Mouse (Mus musculus): ENCODE measurements around the gene Taco1. TPM values are rescaled to one million over a fixed set of nuclear protein-coding genes. Genes with fewer than 3 reads are reported as not detected.
"Not testable (repeated sequence)": the region's sequence is repeated elsewhere in the genome, so short reads cannot be mapped to it uniquely, and the experiment has no call there.

Taco1 gene
- polyA plus RNA-seq, 1 experiment from 2014 or later: 9.7 TPM

DNA sequence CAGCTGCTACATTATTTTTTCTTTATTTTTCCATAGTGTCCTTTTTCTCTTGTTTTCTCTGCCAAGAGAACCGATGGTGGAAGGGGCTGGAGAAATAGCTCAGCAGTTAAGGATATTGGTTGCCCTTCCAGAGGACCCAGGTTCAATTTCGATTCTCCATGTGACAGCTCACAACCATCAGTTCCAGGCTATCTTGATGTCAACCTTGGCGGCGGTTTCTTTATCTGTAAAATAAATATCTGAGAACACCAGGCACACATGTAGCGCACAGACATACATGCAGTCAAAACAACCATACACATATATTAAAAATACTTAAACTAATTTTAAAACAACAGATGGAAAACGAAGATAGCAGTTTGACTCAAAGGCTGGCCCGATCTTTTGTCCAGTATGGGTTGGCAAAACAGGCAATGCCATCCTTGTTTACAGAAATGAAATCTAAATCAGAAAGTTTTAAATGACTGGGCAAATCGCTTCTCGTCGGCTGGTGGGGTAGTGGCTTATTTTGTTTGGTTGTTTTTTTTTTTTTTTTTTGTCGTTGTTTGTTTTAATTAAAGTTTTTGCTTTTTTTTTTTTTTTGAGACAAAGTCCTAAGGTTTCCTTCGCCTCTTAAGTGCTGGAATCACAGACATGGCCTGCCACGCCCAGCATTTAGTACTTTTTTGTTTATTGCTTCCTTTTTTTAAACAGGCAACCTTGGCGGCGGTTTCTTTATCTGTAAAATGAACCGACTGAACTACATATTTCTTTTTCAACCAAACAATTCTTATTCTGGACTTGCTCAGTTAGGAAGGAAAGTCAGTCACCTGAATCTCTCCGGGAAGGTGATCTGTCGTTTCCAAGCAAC is 563 bp upstream of the Taco1 start:
- Histone ChIP-seq H3K27ac (no peak overlapping the region), H3K27me3 (no peaks in the 10 kb centered on the region), H3K36me3 (peaks cover 7% of the 10 kb centered on the region), H3K9ac (peak overlapping the region; percentile 91; the same call in 1 of the 2 replicates), H3K4me3 (peak overlapping the region; percentile 90), H3K4me2 (replicated peaks) (peak overlapping the region; percentile 76), H3K4me1 (peaks cover 10% of the 10 kb centered on the region), H3K9me3 (no peaks in the 10 kb centered on the region)
- 44% methylated on average over 18 of the region's 18 CpGs for WGBS
- 0 out of 2 replicates have a peak, but pooled peaks have one; percentile 17 for ATAC-seq (ENCODE audit: low FRiP score, low read depth)

DNA sequence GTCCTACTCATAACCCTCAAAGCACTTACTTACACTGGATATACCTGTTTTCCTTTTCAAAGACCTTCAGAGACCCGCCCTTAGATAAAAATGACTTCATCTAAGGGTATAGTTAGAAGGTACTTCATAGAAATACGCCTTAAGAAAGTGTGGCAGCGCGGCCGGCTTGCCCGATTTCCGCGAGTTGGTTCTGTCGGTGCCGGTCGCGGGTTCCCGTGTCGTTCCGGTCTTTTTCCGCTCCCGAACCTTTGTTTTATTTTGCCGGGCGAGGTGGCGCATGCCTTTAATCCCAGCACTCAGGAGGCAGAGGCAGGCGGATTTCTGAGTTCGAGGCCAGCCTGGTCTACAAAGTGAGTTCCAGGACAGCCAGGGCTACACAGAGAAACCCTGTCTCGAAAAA is 755 bp downstream of the Taco1 start:
- H3K9ac ChIP-seq: peak overlapping the region; percentile 91
- not testable (repeated sequence) for H3K9me3 ChIP-seq; H3K27ac ChIP-seq; ATAC-seq (ENCODE audit: low FRiP score, low read depth); H3K27me3 ChIP-seq
- H3K4me2 ChIP-seq (replicated peaks): peak overlapping the region; percentile 76
- WGBS: 18% methylated on average over 23 of the region's 23 CpGs
- H3K36me3 ChIP-seq: peaks cover 17% of the 10 kb centered on the region
- H3K4me1 ChIP-seq: peaks cover 10% of the 10 kb centered on the region
- H3K4me3 ChIP-seq: peak overlapping the region; percentile 90

DNA sequence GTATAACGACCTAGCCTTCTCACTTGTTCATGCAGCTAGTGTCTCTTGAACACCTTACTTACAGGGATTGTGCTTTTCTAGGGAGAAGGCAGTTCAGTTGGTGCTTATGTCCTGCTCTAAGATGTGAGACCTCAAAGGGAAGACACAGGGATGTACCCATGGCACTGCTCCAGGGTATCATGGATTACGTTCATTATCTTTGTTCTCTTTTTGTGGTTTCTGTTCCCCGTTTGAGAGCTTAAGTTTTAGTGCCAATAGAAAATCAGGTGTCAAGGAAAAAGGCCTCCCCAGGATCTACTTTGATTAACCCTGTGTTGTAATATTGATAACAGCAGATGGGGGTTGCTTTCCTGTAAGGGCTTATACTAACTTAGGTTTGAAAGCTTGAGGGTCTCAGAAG is 7.9 kb downstream of the Taco1 start:
- 76% methylated on average over 3 of the region's 3 CpGs for WGBS

DNA sequence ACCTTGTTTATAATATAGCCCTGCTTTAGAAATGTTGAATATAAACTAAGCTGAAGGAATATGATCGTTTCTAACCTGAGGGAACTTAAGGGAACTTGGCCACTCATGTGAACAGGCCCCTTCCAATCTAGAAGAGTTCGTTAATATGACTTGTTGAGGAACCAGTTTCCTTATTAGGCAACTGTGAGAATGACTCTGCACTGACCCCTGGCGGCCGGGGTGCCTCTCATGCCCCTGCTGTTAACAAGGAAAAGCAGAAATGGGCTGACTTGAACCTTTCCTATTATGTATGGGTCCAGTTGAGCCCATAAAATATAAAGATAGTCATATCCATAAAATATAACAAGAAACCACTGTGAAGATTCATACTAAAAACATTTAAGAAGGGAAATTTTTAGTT is 10.5 kb downstream of the Taco1 start:
- H3K9me3 ChIP-seq: no peaks in the 10 kb centered on the region
- H3K27me3 ChIP-seq: no peaks in the 10 kb centered on the region
- H3K4me1 ChIP-seq: no peaks in the 10 kb centered on the region
- H3K9ac ChIP-seq: no peak overlapping the region
- H3K4me3 ChIP-seq: no peak overlapping the region
- WGBS: 5% methylated on average over 4 of the region's 4 CpGs
- ATAC-seq (ENCODE audit: low FRiP score, low read depth): no peak
- no peak overlapping the region for H3K27ac ChIP-seq
- H3K36me3 ChIP-seq: peaks cover 28% of the 10 kb centered on the region
- H3K4me2 ChIP-seq (replicated peaks): no peak overlapping the region

More for the DNA sequence above, 7.9 kb downstream of the Taco1 start:
- Histone ChIP-seq H3K27ac (no peak overlapping the region), H3K4me1 (no peaks in the 10 kb centered on the region), H3K27me3 (no peaks in the 10 kb centered on the region), H3K36me3 (peaks cover 42% of the 10 kb centered on the region), H3K9me3 (no peaks in the 10 kb centered on the region), H3K4me3 (no peak overlapping the region), H3K4me2 (replicated peaks) (no peak overlapping the region), H3K9ac (no peak overlapping the region)
- no peak for ATAC-seq (ENCODE audit: low FRiP score, low read depth)

DNA sequence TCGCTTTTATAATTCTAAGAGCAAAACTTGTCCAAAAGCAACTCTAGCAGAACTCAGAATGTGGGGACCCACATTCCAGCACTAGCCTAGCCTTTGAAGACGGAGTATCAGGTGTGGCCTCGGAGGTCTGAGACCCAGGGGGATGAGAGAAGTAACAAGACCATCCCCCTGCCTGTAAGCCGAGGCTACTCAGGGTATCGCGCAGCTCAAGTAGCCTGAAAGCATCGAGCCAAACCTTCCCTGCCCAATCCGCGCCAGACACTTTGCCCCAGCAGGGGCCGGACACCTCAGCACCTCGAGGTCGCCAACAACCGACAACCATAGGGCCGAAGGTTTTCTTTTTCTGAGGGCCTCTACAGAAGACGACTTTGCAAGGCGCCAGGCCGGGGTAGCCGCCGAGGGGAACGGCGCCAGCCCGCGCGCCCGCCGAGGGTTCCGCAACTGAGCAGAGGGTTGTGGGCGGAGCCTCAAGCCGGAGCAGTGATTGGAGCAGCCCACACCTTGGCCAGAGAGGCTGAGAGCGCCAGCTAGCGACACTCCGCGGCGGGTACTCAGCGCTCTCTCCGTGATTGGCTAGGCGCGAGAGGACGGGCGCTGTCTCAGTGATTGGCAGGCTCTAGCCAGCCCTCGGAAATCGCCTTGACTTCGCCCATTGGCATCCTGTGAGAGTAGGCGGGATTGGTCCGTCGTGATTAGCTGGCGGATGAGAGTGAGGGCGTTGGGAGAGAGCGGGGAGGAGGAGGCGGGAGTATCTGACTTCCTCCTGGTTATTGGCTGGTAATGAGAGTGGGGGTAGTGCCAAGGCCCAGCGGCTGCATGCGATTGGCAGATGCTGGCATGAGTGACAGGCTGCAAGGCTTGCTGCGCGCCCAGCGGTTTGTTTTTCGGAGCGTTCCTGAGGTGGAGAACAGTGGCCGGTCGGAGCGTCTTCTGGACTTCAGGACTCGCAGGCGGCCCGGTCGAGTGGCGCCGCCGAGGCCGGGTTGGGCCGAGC is 18.1 kb downstream of the Taco1 start, which contains the start of gene Map3k3:
Gene Map3k3 (plus strand): TSS at position 906 of the 994 bp plus-strand sequence.
- Histone ChIP-seq H3K9ac (peak within 1 kb of the TSS; percentile 94), H3K4me2 (replicated peaks) (peak within 1 kb of the TSS; percentile 74), H3K36me3 (no peaks in the 10 kb centered on the region), H3K27me3 (no peaks in the 10 kb centered on the region), H3K4me3 (peak within 1 kb of the TSS; percentile 96), H3K9me3 (no peaks in the 10 kb centered on the region), H3K4me1 (peaks cover 16% of the 10 kb centered on the region), H3K27ac (peak within 1 kb of the TSS; percentile 98)
- WGBS: under 1% methylated on average over 69 of the region's 69 CpGs
- peak; percentile 99 for ATAC-seq (ENCODE audit: low FRiP score, low read depth)

DNA sequence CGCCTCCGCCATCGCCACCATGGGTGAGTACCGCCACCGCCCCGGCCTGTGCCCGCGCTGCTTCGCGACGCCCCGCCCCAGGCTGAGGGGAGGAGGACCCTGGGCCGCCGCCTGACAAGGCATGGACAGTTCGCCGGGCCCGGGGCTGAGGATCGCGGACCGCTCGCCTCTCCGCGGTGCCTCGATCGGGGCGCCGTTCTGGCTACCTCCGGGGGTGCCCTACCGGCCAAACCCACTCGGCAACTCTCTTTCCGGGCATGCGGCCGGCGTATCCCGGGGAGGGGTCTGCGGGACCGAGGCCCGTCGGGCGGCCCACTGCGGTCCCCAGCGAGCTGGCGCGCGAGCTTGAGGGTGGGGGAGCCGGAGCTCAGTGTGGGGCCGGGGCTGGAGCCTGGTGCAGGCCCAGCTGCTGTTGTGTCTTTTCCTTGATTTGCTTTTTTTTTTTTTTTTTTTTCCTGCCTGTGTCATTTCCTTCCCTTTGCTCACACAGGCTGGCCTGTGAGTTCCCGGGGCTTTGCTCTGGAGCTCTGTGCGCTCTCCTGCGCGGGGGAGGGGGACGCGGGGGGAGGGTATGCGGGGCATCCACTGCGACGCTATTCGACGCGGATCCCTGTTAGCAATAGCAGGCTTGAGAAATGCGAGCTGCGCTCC is 19.2 kb downstream of the Taco1 start:
- no peaks in the 10 kb centered on the region for H3K9me3 ChIP-seq
- peak overlapping the region; percentile 96 for H3K4me3 ChIP-seq
- peaks cover 16% of the 10 kb centered on the region for H3K4me1 ChIP-seq
- WGBS: under 1% methylated on average over 57 of the region's 61 CpGs
- peak; percentile 62 for ATAC-seq (ENCODE audit: low FRiP score, low read depth)
- H3K9ac ChIP-seq: peak overlapping the region; percentile 94
- peak overlapping the region; percentile 64 for H3K4me2 ChIP-seq (replicated peaks)
- no peaks in the 10 kb centered on the region for H3K36me3 ChIP-seq
- H3K27me3 ChIP-seq: no peaks in the 10 kb centered on the region
- peak overlapping the region; percentile 98 for H3K27ac ChIP-seq

DNA sequence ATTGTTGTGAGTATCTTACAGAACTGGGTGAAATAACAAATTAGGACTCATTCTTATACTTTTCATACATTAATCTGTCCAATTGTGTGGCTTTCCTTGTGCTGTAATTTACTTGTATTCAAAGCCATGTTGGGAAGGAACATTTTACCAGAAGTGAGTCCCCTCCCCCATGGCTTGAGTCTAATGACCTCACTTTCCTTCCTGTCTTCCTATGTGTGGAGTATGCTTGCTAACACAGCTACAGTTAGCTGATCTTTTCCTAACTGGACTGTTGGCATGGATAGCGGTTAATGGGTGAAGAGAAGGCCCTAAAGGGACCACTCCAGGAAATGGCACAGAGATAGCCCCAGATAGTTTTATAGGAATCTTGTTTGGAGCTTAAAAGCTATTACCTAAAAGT is 32.4 kb downstream of the Taco1 start:
- Histone ChIP-seq H3K27me3 (no peaks in the 10 kb centered on the region), H3K36me3 (peaks cover 19% of the 10 kb centered on the region), H3K4me1 (no peaks in the 10 kb centered on the region), H3K4me2 (replicated peaks) (no peak overlapping the region), H3K9me3 (no peaks in the 10 kb centered on the region), H3K9ac (no peak overlapping the region), H3K4me3 (no peak overlapping the region), H3K27ac (no peak overlapping the region)
- WGBS: 86% methylated on average over 1 of the region's 1 CpGs
- ATAC-seq (ENCODE audit: low FRiP score, low read depth): no peak

DNA sequence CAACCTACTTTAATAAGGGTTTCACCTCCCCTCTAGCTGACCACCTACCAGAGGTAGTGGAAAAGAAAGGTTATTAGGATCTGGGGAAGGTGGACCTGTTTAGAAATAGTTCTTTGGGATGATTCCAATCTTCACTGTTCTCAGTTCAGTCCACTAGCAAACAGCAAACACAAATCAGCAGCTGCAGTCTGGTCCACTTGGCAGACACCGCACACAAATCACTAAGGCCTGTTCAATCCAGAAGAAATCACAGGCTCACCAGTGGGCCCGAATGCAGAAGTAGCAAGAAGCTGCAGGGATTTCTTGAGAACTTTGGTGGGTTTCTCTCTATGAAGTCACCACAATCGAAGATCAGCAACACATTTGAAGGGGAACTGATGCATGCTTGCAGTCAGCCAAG is 37.0 kb downstream of the Taco1 start:
- Histone ChIP-seq H3K36me3 (peaks cover 24% of the 10 kb centered on the region), H3K4me3 (no peak overlapping the region), H3K4me1 (peaks cover 4% of the 10 kb centered on the region; the same call in 1 of the 2 replicates), H3K9me3 (no peaks in the 10 kb centered on the region), H3K27ac (no peak overlapping the region), H3K27me3 (no peaks in the 10 kb centered on the region), H3K4me2 (replicated peaks) (no peak overlapping the region), H3K9ac (no peak overlapping the region)
- no peak for ATAC-seq (ENCODE audit: low FRiP score, low read depth)
- 88% methylated on average over 3 of the region's 3 CpGs for WGBS

DNA sequence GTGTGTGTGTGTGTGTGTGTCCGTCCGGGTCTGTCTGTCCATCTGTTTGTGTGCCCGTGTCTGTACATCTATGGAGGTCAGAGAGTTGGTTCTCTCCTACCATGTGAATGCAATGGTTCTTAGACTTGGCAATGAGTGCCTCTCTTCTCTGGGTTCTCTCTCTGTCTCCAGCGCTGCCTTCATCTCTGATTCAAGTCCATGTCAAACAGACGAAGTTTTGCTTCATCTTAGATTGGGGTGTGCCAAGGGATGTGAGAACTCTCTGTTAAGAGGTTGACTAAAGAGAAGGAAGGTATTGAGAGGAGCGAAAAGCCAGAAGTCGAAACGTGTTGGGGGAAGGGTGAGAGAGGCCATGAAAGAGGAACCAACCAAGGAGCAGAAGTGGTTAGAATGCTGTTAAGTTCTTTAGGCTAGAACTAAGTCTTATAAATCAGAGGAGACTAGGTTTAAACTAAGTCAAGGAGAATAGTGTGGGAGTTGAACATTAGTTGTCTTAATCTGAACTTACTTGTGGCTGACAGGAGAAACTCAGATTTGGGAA is 40.3 kb downstream of the Taco1 start:
- Histone ChIP-seq H3K4me1 (peaks cover 4% of the 10 kb centered on the region; the same call in 1 of the 2 replicates), H3K27ac (no peak overlapping the region), H3K4me2 (replicated peaks) (no peak overlapping the region), H3K36me3 (peaks cover 17% of the 10 kb centered on the region; the same call in 1 of the 2 replicates), H3K9me3 (no peaks in the 10 kb centered on the region), H3K27me3 (no peaks in the 10 kb centered on the region), H3K4me3 (no peak overlapping the region), H3K9ac (no peak overlapping the region)
- 82% methylated on average over 8 of the region's 8 CpGs for WGBS
- no peak for ATAC-seq (ENCODE audit: low FRiP score, low read depth)

DNA sequence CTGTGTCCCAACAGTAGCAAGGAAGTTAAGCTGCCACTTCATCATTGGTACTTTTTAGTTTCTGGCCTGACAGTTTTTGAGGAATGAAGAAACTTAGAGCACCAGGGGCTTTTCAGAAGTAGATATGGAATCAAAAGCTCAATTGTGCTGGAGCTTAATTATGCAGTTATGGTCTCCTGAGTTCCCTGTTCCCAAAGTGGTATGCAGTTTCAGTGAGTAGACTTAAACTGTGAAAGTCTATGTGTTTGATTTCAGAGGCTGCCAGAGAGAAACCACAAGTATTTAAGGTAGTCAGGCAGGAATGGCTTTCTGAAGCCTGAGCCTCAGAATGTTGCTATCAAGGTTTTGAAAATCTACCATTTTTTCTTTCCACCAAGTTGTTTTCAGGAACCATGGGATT is 45.8 kb downstream of the Taco1 start:
- ATAC-seq (ENCODE audit: low FRiP score, low read depth): no peak
- no peak overlapping the region for H3K4me2 ChIP-seq (replicated peaks)
- H3K4me1 ChIP-seq: no peaks in the 10 kb centered on the region
- peak overlapping the region; percentile 17; the same call in 1 of the 2 replicates for H3K27ac ChIP-seq
- no peaks in the 10 kb centered on the region for H3K9me3 ChIP-seq
- no peak overlapping the region for H3K9ac ChIP-seq
- no peaks in the 10 kb centered on the region for H3K27me3 ChIP-seq
- no peak overlapping the region for H3K4me3 ChIP-seq
- H3K36me3 ChIP-seq: peaks cover 43% of the 10 kb centered on the region

DNA sequence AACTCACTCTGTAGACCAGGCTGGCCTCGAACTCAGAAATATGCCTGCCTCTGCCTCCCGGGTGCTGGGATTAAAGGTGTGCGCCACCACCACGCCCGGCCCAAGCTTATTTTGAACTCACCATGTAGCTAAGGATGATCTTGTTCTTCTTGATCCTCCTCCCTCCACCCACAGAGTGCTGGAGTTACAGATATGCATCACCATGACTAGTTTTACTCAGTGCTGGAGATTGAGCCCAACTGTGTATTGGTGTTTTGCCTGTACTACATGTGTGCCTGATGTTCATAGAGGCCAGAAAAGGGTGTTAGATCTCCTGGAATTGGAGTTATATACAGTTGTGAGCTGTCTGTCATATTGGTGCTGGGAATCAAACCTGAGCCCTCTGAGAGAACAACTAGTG is 56.4 kb downstream of the Taco1 start:
- Histone ChIP-seq H3K9me3 (no peaks in the 10 kb centered on the region), H3K36me3 (peaks cover 83% of the 10 kb centered on the region), H3K27ac (no peak overlapping the region), H3K4me2 (replicated peaks) (no peak overlapping the region), H3K27me3 (no peaks in the 10 kb centered on the region), H3K4me1 (no peaks in the 10 kb centered on the region), H3K4me3 (no peak overlapping the region), H3K9ac (no peak overlapping the region)
- no peak for ATAC-seq (ENCODE audit: low FRiP score, low read depth)
- 93% methylated on average over 5 of the region's 5 CpGs for WGBS
